Mouse (Mus musculus) liver, embryonic 12.5 days (tissue): ENCODE measurements around the gene Man1b1. TPM values are rescaled to one million over a fixed set of nuclear protein-coding genes. Genes with fewer than 3 reads are reported as not detected.

ENCODE experiments used
- ATAC-seq: fragments of 200-750 bp; cut with Nextera tagmentation; 2 replicates; pipeline ENCODE4 v1.8.0; 2017; ENCODE audit warnings: moderate number of reproducible peaks, mild to moderate bottlenecking, moderate library complexity
- H3K27ac ChIP-seq: fragments of 300-500 bp; sonication (generic); 2 replicates; pipeline ENCODE4 v1.5.1; 2016; ENCODE audit warnings: mild to moderate bottlenecking
- H3K27me3 ChIP-seq: fragments of 300-500 bp; sonication (generic); replicated peaks from 2 replicates; pipeline ENCODE4 v1.6.1; 2016; ENCODE audit warnings: mild to moderate bottlenecking, moderate library complexity
- H3K36me3 ChIP-seq: fragments of 300-500 bp; sonication (generic); 2 replicates; pipeline ENCODE4 v1.6.1; 2016; ENCODE audit warnings: mild to moderate bottlenecking, moderate library complexity
- H3K4me1 ChIP-seq: fragments of 300-500 bp; sonication (generic); 2 replicates; pipeline ENCODE4 v1.6.1; 2016
- H3K4me2 ChIP-seq: fragments of 300-500 bp; sonication (generic); 2 replicates; pipeline ENCODE4 v1.6.1; 2016; ENCODE audit warnings: mild to moderate bottlenecking, moderate library complexity
- H3K4me3 ChIP-seq: fragments of 300-500 bp; sonication (generic); 2 replicates; pipeline ENCODE4 v1.5.1; 2016; ENCODE audit warnings: mild to moderate bottlenecking, moderate library complexity
- H3K9ac ChIP-seq: fragments of 300-500 bp; sonication (generic); 2 replicates; pipeline ENCODE4 v1.6.1; 2016; ENCODE audit warnings: mild to moderate bottlenecking, moderate library complexity
- H3K9me3 ChIP-seq: fragments of 300-500 bp; sonication (generic); replicated peaks from 2 replicates; pipeline ENCODE4 v1.6.1; 2016; ENCODE audit warnings: mild to moderate bottlenecking, moderate library complexity
- WGBS: fragments of 180-500 bp; shearing (Covaris S2); methylation state at CpG from one replicate; pipeline ENCODE4 v1.1.7; 2016; ENCODE audit not compliant: insufficient replicate concordance; 5-methylcytosine and 5-hydroxymethylcytosine counted together
- polyA plus RNA-seq: library from polyadenylated mRNA; unstranded; fragments of >200 nt; fragmentation: Nextera tagmentation; extraction: Ambion mirVana; gene quantifications from 2 replicates; pipeline ENCODE4 v1.2.1, GENCODE M21; 2016

The Man1b1 gene
- polyA plus RNA-seq, 1 experiment from 2014 or later, result 30.5 TPM

DNA sequence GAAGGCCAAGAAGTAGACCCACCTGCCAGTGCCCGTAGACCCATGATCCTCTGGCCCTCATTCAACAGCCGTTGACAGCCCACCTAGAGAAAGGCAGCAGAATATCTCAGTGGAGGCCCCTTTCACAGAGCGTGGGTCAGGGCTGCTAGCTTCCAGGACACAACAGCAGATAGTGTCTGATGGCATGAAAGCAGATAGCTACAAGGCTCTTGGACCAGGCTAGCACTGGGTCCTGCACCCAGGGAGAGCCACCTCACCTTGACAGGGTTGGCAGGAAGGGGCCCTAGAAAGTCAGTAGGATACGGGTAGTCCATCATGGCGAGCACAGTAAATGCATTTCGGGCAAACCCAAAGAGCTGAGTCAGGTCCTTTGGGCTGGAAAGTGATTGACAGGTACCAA is 22.1 kb downstream of the Man1b1 start:
- no peak for ATAC-seq
- Histone ChIP-seq H3K9ac (no peak overlapping the region), H3K4me1 (peaks cover 24% of the 10 kb centered on the region), H3K4me2 (no peak overlapping the region), H3K27ac (no peak overlapping the region), H3K36me3 (peaks cover 50% of the 10 kb centered on the region), H3K9me3 (no peaks in the 10 kb centered on the region), H3K4me3 (no peak overlapping the region), H3K27me3 (no peaks in the 10 kb centered on the region)
- WGBS, result 72% methylated on average over 6 of the region's 6 CpGs

GRCm38 (mm10) chr2:25355419-25356066 is 23.4 kb downstream of the Man1b1 start:
- ATAC-seq, result 0 out of 2 replicates have a peak, but pooled peaks have one; percentile 28
- peak overlapping the region; percentile 64 for H3K9ac ChIP-seq
- H3K4me2 ChIP-seq, result peak overlapping the region; percentile 87
- WGBS, result 28% methylated on average over 18 of the region's 18 CpGs
- H3K9me3 ChIP-seq, result no peaks in the 10 kb centered on the region
- no peak overlapping the region for H3K27ac ChIP-seq
- no peaks in the 10 kb centered on the region for H3K27me3 ChIP-seq
- peaks cover 37% of the 10 kb centered on the region for H3K36me3 ChIP-seq
- H3K4me1 ChIP-seq, result peaks cover 24% of the 10 kb centered on the region
- H3K4me3 ChIP-seq, result peak overlapping the region; percentile 65

DNA sequence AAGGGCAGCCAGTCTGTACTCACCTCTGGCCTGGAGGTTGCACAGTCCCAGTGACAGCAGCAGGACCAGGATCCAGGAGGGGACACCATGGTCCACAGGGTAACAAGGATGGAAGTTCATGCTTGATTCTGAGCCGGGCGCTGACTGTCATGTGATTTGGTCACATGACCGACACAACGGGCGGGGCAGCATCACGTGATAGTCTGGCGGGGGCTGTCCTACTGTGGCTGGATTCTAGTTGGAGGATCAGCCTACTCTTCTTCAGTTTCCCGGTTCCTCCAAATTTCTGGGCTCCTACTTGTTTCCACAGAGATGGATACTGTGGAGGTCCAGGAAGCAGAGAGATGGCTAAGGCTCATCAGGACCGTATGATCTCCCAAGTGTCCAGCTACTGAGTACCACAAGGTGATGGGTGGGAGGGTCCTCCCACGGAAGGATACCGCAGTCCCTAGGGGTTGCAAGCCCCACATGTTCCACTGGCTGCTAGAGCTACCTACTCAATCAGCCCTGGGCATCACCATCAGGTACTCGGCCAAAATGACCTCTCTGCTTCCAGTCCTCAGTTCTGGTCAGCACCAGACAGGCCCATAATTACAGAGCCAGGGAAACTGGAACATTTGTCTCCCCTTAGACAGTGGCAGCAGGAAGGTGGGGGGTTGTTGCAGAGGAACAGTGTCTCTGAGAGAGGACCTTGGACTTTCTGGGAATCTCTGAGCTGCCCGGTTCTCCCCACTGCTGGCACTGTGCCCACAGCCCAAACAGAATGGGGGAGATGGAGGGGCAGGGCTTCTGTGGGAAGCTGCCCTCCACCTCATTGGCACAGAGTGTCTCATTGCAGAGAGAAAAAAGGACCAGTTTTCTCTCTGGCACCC is 24.3 kb downstream of the Man1b1 start, which contains the start of gene Dpp7:
TSS of gene Dpp7 (minus strand) at position 152 of the 872 bp plus-strand sequence.
- peak within 1 kb of the TSS; percentile 64 for H3K9ac ChIP-seq
- no peak within 1 kb of the TSS for H3K27ac ChIP-seq
- WGBS, result 5% methylated on average over 13 of the region's 13 CpGs
- H3K27me3 ChIP-seq, result no peaks in the 10 kb centered on the region
- peak; percentile 80 for ATAC-seq
- peaks cover 24% of the 10 kb centered on the region for H3K4me1 ChIP-seq
- peak within 1 kb of the TSS; percentile 87 for H3K4me2 ChIP-seq
- H3K36me3 ChIP-seq, result peaks cover 29% of the 10 kb centered on the region
- peak within 1 kb of the TSS; percentile 65 for H3K4me3 ChIP-seq
- no peaks in the 10 kb centered on the region for H3K9me3 ChIP-seq

- no peaks in the 10 kb centered on the region for H3K9me3 ChIP-seq
- peaks cover 15% of the 10 kb centered on the region for H3K36me3 ChIP-seq
- 57% methylated on average over 4 of the region's 4 CpGs for WGBS
- peaks cover 17% of the 10 kb centered on the region for H3K27me3 ChIP-seq
- no peak for ATAC-seq
- H3K4me2 ChIP-seq, result no peak overlapping the region
- H3K4me1 ChIP-seq, result peaks cover 38% of the 10 kb centered on the region
- H3K4me3 ChIP-seq, result no peak overlapping the region
- H3K9ac ChIP-seq, result no peak overlapping the region
- no peak overlapping the region for H3K27ac ChIP-seq
Observed at GRCm38 (mm10) chr2:25359848-25360247, 27.7 kb downstream of the Man1b1 start.

GRCm38 (mm10) chr2:25363478-25364178 is 31.5 kb downstream of the Man1b1 start:
- Histone ChIP-seq H3K4me1 (peaks cover 29% of the 10 kb centered on the region), H3K9me3 (no peaks in the 10 kb centered on the region), H3K4me3 (no peak overlapping the region), H3K27ac (no peak overlapping the region), H3K4me2 (no peak overlapping the region), H3K36me3 (peaks cover 15% of the 10 kb centered on the region), H3K27me3 (peaks cover 40% of the 10 kb centered on the region), H3K9ac (no peak overlapping the region)
- WGBS, result 64% methylated on average over 13 of the region's 13 CpGs
- no peak for ATAC-seq

GRCm38 (mm10) chr2:25364313-25364712 is 32.2 kb downstream of the Man1b1 start:
- ATAC-seq, result no peak
- peak overlapping the region; percentile 66; the same call in 1 of the 2 replicates for H3K4me3 ChIP-seq
- 85% methylated on average over 4 of the region's 4 CpGs for WGBS
- H3K27me3 ChIP-seq, result peaks cover 40% of the 10 kb centered on the region
- no peaks in the 10 kb centered on the region for H3K9me3 ChIP-seq
- H3K36me3 ChIP-seq, result peaks cover 15% of the 10 kb centered on the region
- no peak overlapping the region for H3K9ac ChIP-seq
- peaks cover 32% of the 10 kb centered on the region for H3K4me1 ChIP-seq
- H3K4me2 ChIP-seq, result peak overlapping the region; percentile 97
- no peak overlapping the region for H3K27ac ChIP-seq

GRCm38 (mm10) chr2:25364761-25365090 is 32.6 kb downstream of the Man1b1 start:
- Histone ChIP-seq H3K4me2 (peak overlapping the region; percentile 97), H3K27ac (no peak overlapping the region), H3K9ac (peak overlapping the region; percentile 73), H3K4me3 (peak overlapping the region; percentile 66), H3K27me3 (peaks cover 40% of the 10 kb centered on the region), H3K9me3 (no peaks in the 10 kb centered on the region), H3K4me1 (peaks cover 36% of the 10 kb centered on the region), H3K36me3 (peaks cover 15% of the 10 kb centered on the region)
- no peak for ATAC-seq
- WGBS, result 26% methylated on average over 9 of the region's 9 CpGs

DNA sequence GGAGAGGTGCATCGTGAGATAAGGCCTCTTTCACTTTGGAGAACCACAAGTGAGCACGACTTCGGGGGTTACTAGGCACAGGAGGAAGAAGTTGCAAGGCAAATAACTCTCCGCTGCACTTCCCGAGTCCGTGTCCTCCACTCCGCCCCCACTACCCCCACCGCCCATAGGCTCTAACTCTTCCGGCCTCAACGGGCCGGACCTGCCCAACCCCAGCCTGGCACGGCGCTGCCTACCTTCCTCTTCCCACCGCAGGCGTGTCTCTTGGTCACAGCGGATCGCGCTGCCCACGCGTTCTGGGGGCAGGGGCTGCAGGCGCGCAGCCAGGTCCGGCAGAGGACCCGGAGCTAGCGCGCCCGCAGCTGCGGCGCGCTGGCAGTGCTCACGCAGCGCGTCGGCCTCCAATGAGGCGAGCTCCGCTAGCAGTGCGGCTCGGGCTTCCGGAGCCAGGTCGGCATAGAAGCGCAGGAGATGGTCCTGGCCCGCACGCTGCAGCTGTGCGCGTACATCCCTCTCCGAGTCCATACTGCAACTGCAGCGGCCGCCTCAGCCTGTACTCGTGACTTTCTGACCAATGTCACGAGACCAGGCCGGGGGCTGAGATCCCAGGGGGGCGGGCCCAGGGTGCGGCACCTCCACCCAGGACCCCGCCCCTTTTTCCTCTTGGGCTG is 33.1 kb downstream of the Man1b1 start, which contains the start of gene Uap1l1:
TSS of gene Uap1l1 (minus strand) at position 592 of the 671 bp plus-strand sequence.
- Histone ChIP-seq H3K4me1 (peaks cover 41% of the 10 kb centered on the region), H3K4me2 (peak within 1 kb of the TSS; percentile 97), H3K27me3 (peaks cover 40% of the 10 kb centered on the region), H3K36me3 (peaks cover 15% of the 10 kb centered on the region), H3K4me3 (peak within 1 kb of the TSS; percentile 66), H3K9ac (peak within 1 kb of the TSS; percentile 73), H3K27ac (peak within 1 kb of the TSS; percentile 49; the same call in 1 of the 2 replicates), H3K9me3 (no peaks in the 10 kb centered on the region)
- WGBS, result under 1% methylated on average over 52 of the region's 54 CpGs
- ATAC-seq, result peak; percentile 65

DNA sequence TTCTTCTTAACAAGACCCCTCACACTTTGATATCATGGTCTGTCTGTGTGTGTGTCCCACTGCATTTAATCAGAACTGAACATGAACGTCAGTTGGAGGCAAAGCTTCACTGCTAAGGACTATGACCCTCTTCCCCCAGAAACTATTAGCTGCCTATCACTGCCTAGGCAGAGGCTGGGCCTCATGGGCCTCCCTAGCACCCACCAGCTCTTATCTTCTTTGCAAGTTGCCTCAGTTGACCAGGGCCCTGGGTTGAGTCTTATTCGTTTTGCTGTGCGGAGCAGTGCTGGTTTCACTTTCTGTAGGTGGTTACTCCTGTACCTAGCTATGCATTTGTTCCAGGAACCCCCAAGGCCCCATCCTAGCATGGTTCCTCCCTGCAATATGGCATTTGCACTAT is 37.9 kb downstream of the Man1b1 start:
- H3K27me3 ChIP-seq, result peaks cover 21% of the 10 kb centered on the region
- peak overlapping the region; percentile 53 for H3K9ac ChIP-seq
- peak overlapping the region; percentile 22 for H3K4me3 ChIP-seq
- peaks cover 7% of the 10 kb centered on the region for H3K36me3 ChIP-seq
- no peaks in the 10 kb centered on the region for H3K9me3 ChIP-seq
- peak overlapping the region; percentile 96 for H3K4me2 ChIP-seq
- peaks cover 67% of the 10 kb centered on the region for H3K4me1 ChIP-seq
- H3K27ac ChIP-seq, result peak overlapping the region; percentile 91
- 28% methylated on average over 3 of the region's 3 CpGs for WGBS
- ATAC-seq, result peak; percentile 65

DNA sequence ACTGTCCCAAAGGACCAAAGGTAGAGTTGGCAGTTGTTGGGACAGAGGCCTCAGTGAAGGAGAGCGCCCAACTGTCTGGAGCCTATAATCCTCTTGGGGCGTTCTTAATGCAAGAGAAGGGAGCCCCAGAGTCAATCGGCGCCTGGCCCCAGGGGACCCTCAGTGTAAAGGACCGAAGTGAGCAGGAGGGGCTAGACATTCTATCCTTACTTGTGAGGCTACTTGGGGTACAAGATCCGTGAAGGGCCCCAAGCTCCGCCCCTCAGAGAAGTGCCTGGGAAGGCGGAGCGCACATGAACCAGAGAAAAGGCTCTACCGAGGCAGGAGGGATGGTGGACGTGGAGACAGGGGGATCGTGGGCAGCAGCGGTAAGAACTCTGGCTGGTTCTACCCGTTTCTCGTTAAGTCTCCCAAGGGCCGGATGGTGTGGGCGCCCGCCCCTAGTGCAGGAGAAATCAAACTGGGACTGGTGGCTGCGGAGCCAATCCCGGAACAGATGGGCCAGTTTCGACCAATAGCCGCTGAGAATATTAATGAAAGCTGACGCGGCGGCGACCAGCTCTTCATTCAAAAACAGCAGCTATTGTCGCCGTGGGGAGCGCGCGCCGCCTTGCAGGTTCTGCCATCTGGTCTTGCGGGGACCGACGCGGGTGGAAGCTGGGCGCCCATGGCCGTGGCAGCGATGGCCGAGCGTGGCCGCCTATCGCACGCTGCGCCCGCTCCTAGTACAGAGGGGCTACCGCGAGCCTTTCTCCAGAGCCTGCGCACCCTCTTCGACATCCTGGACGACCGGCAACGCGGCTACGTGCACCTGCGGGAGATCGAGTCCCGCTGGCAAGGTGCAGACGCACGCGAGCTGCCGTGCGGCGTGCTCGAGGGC is 39.9 kb downstream of the Man1b1 start, which contains the start of gene Sapcd2:
TSS of gene Sapcd2 (plus strand) at position 558 of the 880 bp plus-strand sequence.
- H3K4me1 ChIP-seq, result peaks cover 74% of the 10 kb centered on the region
- H3K4me2 ChIP-seq, result peak within 1 kb of the TSS; percentile 96
- H3K27me3 ChIP-seq, result peaks cover 5% of the 10 kb centered on the region; the same call in 1 of the 2 replicates
- no peaks in the 10 kb centered on the region for H3K9me3 ChIP-seq
- peak within 1 kb of the TSS; percentile 91 for H3K27ac ChIP-seq
- peak; percentile 87 for ATAC-seq
- peak within 1 kb of the TSS; percentile 87 for H3K9ac ChIP-seq
- 3% methylated on average over 65 of the region's 65 CpGs for WGBS
- H3K36me3 ChIP-seq, result peaks cover 28% of the 10 kb centered on the region
- peak within 1 kb of the TSS; percentile 81 for H3K4me3 ChIP-seq
